Mouse (Mus musculus): ENCODE results near the gene Sept5. TPM values are rescaled to one million over a fixed set of nuclear protein-coding genes. Genes with fewer than 3 reads are reported as not detected.

The Sept5 gene
- polyA plus RNA-seq, 1 experiment from 2014 or later: 262 TPM

- Histone ChIP-seq H3K9me3 (replicated peaks; ENCODE audit: control insufficient read depth, low read length, poor library complexity, severe bottlenecking) (no peaks in the 10 kb centered on the region), H3K4me2 (ENCODE audit: low read length) (peak overlapping the region; percentile 63), H3K4me1 (ENCODE audit: control insufficient read depth, insufficient read depth, low read length) (peaks cover 18% of the 10 kb centered on the region), H3K4me3 (ENCODE audit: low read depth, low read length) (peak overlapping the region; percentile 35), H3K27ac (ENCODE audit: low read length) (no peak overlapping the region), H3K36me3 (ENCODE audit: control insufficient read depth, insufficient read depth, low read length) (peaks cover 45% of the 10 kb centered on the region), H3K9ac (ENCODE audit: low read depth, low read length) (peak overlapping the region; percentile 38; the same call in 1 of the 2 replicates), H3K27me3 (ENCODE audit: control insufficient read depth, insufficient read depth, low read depth, low read length) (peaks cover 63% of the 10 kb centered on the region)
- WGBS: 11% methylated on average over 38 of the region's 38 CpGs
- ATAC-seq: no peak
These were observed 8.3 kb downstream of the Sept5 start for GRCm38 (mm10) chr16:18621362-18622001.

- WGBS: 4% methylated on average over 71 of the region's 74 CpGs
- H3K9ac ChIP-seq (ENCODE audit: low read depth, low read length): peak overlapping the region; percentile 38; the same call in 1 of the 2 replicates
- H3K27ac ChIP-seq (ENCODE audit: low read length): no peak overlapping the region
- H3K27me3 ChIP-seq (ENCODE audit: control insufficient read depth, insufficient read depth, low read depth, low read length): peaks cover 63% of the 10 kb centered on the region
- no peaks in the 10 kb centered on the region for H3K9me3 ChIP-seq (replicated peaks; ENCODE audit: control insufficient read depth, low read length, poor library complexity, severe bottlenecking)
- peaks cover 45% of the 10 kb centered on the region for H3K36me3 ChIP-seq (ENCODE audit: control insufficient read depth, insufficient read depth, low read length)
- ATAC-seq: peak; percentile 26; the same call in 1 of the 2 replicates
- peak overlapping the region; percentile 63 for H3K4me2 ChIP-seq (ENCODE audit: low read length)
- H3K4me1 ChIP-seq (ENCODE audit: control insufficient read depth, insufficient read depth, low read length): peaks cover 15% of the 10 kb centered on the region
- peak overlapping the region; percentile 35 for H3K4me3 ChIP-seq (ENCODE audit: low read depth, low read length)
These were observed 9.0 kb downstream of the Sept5 start for GRCm38 (mm10) chr16:18620601-18621361.

- WGBS: 29% methylated on average over 6 of the region's 6 CpGs
- H3K36me3 ChIP-seq (ENCODE audit: control insufficient read depth, insufficient read depth, low read length): peaks cover 42% of the 10 kb centered on the region
- no peak overlapping the region for H3K4me2 ChIP-seq (ENCODE audit: low read length)
- peaks cover 14% of the 10 kb centered on the region for H3K4me1 ChIP-seq (ENCODE audit: control insufficient read depth, insufficient read depth, low read length)
- H3K27me3 ChIP-seq (ENCODE audit: control insufficient read depth, insufficient read depth, low read depth, low read length): peaks cover 62% of the 10 kb centered on the region
- H3K9ac ChIP-seq (ENCODE audit: low read depth, low read length): no peak overlapping the region
- no peaks in the 10 kb centered on the region for H3K9me3 ChIP-seq (replicated peaks; ENCODE audit: control insufficient read depth, low read length, poor library complexity, severe bottlenecking)
- no peak for ATAC-seq
- no peak overlapping the region for H3K27ac ChIP-seq (ENCODE audit: low read length)
- H3K4me3 ChIP-seq (ENCODE audit: low read depth, low read length): no peak overlapping the region
These were observed 9.6 kb downstream of the Sept5 start for GRCm38 (mm10) chr16:18620201-18620600.

GRCm38 (mm10) chr16:18619110-18619509 lies 10.6 kb downstream of the Sept5 start:
- peaks cover 51% of the 10 kb centered on the region for H3K27me3 ChIP-seq (ENCODE audit: control insufficient read depth, insufficient read depth, low read depth, low read length)
- H3K9me3 ChIP-seq (replicated peaks; ENCODE audit: control insufficient read depth, low read length, poor library complexity, severe bottlenecking): no peaks in the 10 kb centered on the region
- no peak overlapping the region for H3K4me3 ChIP-seq (ENCODE audit: low read depth, low read length)
- H3K4me1 ChIP-seq (ENCODE audit: control insufficient read depth, insufficient read depth, low read length): peaks cover 14% of the 10 kb centered on the region
- peaks cover 31% of the 10 kb centered on the region for H3K36me3 ChIP-seq (ENCODE audit: control insufficient read depth, insufficient read depth, low read length)
- no peak overlapping the region for H3K27ac ChIP-seq (ENCODE audit: low read length)
- ATAC-seq: no peak
- H3K9ac ChIP-seq (ENCODE audit: low read depth, low read length): no peak overlapping the region
- WGBS: 35% methylated on average over 4 of the region's 4 CpGs
- H3K4me2 ChIP-seq (ENCODE audit: low read length): no peak overlapping the region

- no peak for ATAC-seq
- 50% methylated on average over 2 of the region's 2 CpGs for WGBS
These were observed 11.5 kb downstream of the Sept5 start for GRCm38 (mm10) chr16:18618297-18618696.

GRCm38 (mm10) chr16:18617370-18618065 lies 12.2 kb downstream of the Sept5 start:
- peaks cover 14% of the 10 kb centered on the region for H3K4me1 ChIP-seq (ENCODE audit: control insufficient read depth, insufficient read depth, low read length)
- H3K27me3 ChIP-seq (ENCODE audit: control insufficient read depth, insufficient read depth, low read depth, low read length): peaks cover 35% of the 10 kb centered on the region
- 4% methylated on average over 27 of the region's 27 CpGs for WGBS
- H3K9me3 ChIP-seq (replicated peaks; ENCODE audit: control insufficient read depth, low read length, poor library complexity, severe bottlenecking): no peaks in the 10 kb centered on the region
- H3K36me3 ChIP-seq (ENCODE audit: control insufficient read depth, insufficient read depth, low read length): peaks cover 15% of the 10 kb centered on the region
- H3K9ac ChIP-seq (ENCODE audit: low read depth, low read length): peak overlapping the region; percentile 44
- peak overlapping the region; percentile 29 for H3K4me3 ChIP-seq (ENCODE audit: low read depth, low read length)
- peak overlapping the region; percentile 61 for H3K4me2 ChIP-seq (ENCODE audit: low read length)
- ATAC-seq: peak; percentile 63
- H3K27ac ChIP-seq (ENCODE audit: low read length): no peak overlapping the region

More at GRCm38 (mm10) chr16:18618297-18618696, 11.5 kb downstream of the Sept5 start:
- Histone ChIP-seq H3K4me3 (ENCODE audit: low read depth, low read length) (no peak overlapping the region), H3K9ac (ENCODE audit: low read depth, low read length) (no peak overlapping the region), H3K36me3 (ENCODE audit: control insufficient read depth, insufficient read depth, low read length) (peaks cover 23% of the 10 kb centered on the region), H3K4me1 (ENCODE audit: control insufficient read depth, insufficient read depth, low read length) (peaks cover 14% of the 10 kb centered on the region), H3K27me3 (ENCODE audit: control insufficient read depth, insufficient read depth, low read depth, low read length) (peaks cover 43% of the 10 kb centered on the region), H3K9me3 (replicated peaks; ENCODE audit: control insufficient read depth, low read length, poor library complexity, severe bottlenecking) (no peaks in the 10 kb centered on the region), H3K4me2 (ENCODE audit: low read length) (no peak overlapping the region), H3K27ac (ENCODE audit: low read length) (no peak overlapping the region)

- no peak for ATAC-seq
- no peak overlapping the region for H3K9ac ChIP-seq (ENCODE audit: low read depth, low read length)
- WGBS: 99% methylated on average over 3 of the region's 3 CpGs
- no peak overlapping the region for H3K4me3 ChIP-seq (ENCODE audit: low read depth, low read length)
- peaks cover 4% of the 10 kb centered on the region; the same call in 1 of the 2 replicates for H3K4me1 ChIP-seq (ENCODE audit: control insufficient read depth, insufficient read depth, low read length)
- no peak overlapping the region for H3K4me2 ChIP-seq (ENCODE audit: low read length)
- H3K36me3 ChIP-seq (ENCODE audit: control insufficient read depth, insufficient read depth, low read length): no peaks in the 10 kb centered on the region
- H3K27me3 ChIP-seq (ENCODE audit: control insufficient read depth, insufficient read depth, low read depth, low read length): peaks cover 4% of the 10 kb centered on the region
- no peak overlapping the region for H3K27ac ChIP-seq (ENCODE audit: low read length)
- no peaks in the 10 kb centered on the region for H3K9me3 ChIP-seq (replicated peaks; ENCODE audit: control insufficient read depth, low read length, poor library complexity, severe bottlenecking)
These were observed 16.5 kb downstream of the Sept5 start for GRCm38 (mm10) chr16:18613301-18613700.

- WGBS: 88% methylated on average over 13 of the region's 13 CpGs
- H3K4me2 ChIP-seq (ENCODE audit: low read length): no peak overlapping the region
- 0 out of 2 replicates have a peak, but pooled peaks cover 3% of the 10 kb centered on the region for H3K27me3 ChIP-seq (ENCODE audit: control insufficient read depth, insufficient read depth, low read depth, low read length)
- no peak overlapping the region for H3K4me3 ChIP-seq (ENCODE audit: low read depth, low read length)
- no peaks in the 10 kb centered on the region for H3K9me3 ChIP-seq (replicated peaks; ENCODE audit: control insufficient read depth, low read length, poor library complexity, severe bottlenecking)
- H3K36me3 ChIP-seq (ENCODE audit: control insufficient read depth, insufficient read depth, low read length): no peaks in the 10 kb centered on the region
- no peak for ATAC-seq
- no peaks in the 10 kb centered on the region for H3K4me1 ChIP-seq (ENCODE audit: control insufficient read depth, insufficient read depth, low read length)
- H3K9ac ChIP-seq (ENCODE audit: low read depth, low read length): no peak overlapping the region
- H3K27ac ChIP-seq (ENCODE audit: low read length): no peak overlapping the region
These were observed 18.0 kb downstream of the Sept5 start for GRCm38 (mm10) chr16:18611752-18612151.

Data from midbrain, embryonic 16.5 days (tissue).